Mouse (Mus musculus) B cell, adult 2 months (primary cell): Measurements from ENCODE around the gene Erg.
A peak's percentile ranks its signal among the peaks of the same experiment; 100 is the strongest.

Experiments
- DNase-seq, 2 experiments: peaks; one replicate each; pipeline ENCODE4 v3.0.0; 2022

The Erg gene

DNA sequence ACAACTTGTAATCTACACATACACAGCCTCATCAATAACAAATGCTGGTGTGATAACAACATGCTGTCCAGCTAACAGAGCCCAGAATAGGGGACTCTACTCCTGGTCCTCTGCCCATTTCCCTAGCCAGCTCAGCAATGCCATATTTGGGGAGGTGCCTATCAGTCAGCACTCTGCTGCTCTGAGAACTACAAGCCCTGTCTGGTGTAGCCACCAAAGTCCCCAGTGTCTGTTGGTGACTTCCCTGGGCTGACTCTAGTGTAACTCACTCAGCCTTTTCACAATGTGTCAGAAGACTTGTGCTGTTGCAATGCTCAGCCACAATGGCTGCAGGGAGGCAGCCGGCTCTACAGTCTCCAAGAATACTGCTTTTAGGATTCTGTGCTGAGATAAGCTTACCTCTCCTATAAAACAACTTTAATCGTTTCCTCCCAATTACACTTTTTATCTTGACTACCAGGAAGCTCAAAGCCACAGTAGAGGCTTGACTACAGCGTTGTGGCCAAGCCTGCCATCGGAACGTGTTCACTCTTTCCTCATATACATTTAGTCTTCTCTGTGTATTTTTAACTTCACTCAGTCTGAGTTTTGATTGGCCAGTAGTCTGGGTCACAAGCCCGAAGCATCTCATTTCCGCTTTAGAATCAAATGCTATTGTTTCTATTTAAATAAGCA is 201.0 kb downstream of the Erg start:
- DNase-seq, result peak in 1 of 2 experiments; percentile 19

- peak; percentile 39 to 45 for DNase-seq
Measured at GRCm38 (mm10) chr16:95384590-95385148, 201.7 kb downstream of the Erg start.

GRCm38 (mm10) chr16:95382251-95382650 is 204.1 kb downstream of the Erg start:
- no peak for DNase-seq

- no peak for DNase-seq
Measured at GRCm38 (mm10) chr16:95376834-95377233, 209.6 kb downstream of the Erg start.

- no peak for DNase-seq
Measured at GRCm38 (mm10) chr16:95376364-95376763, 210.0 kb downstream of the Erg start.

- no peak for DNase-seq
Measured at GRCm38 (mm10) chr16:95374646-95375045, 211.7 kb downstream of the Erg start.

DNA sequence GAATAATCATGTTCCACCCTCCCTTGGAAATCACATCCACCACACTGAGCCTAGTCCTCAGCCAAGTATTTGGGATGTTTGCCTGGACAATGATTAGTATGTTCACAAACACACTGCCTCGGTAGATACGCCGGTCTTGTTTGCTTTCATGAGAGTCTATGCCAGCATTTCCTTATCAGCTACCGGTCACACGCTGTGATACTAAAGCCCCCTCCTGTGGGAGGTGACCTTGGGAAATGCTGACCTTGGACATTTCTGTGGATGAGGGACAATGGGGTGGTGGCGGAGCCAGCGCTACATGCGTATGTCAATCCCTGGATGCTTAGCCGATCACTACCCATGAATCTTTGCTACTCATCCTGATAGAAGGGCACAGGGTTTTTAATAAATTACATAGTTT is 213.4 kb downstream of the Erg start:
- DNase-seq, result no peak

- DNase-seq, result no peak
Measured at GRCm38 (mm10) chr16:95371713-95372112, 214.7 kb downstream of the Erg start.

DNA sequence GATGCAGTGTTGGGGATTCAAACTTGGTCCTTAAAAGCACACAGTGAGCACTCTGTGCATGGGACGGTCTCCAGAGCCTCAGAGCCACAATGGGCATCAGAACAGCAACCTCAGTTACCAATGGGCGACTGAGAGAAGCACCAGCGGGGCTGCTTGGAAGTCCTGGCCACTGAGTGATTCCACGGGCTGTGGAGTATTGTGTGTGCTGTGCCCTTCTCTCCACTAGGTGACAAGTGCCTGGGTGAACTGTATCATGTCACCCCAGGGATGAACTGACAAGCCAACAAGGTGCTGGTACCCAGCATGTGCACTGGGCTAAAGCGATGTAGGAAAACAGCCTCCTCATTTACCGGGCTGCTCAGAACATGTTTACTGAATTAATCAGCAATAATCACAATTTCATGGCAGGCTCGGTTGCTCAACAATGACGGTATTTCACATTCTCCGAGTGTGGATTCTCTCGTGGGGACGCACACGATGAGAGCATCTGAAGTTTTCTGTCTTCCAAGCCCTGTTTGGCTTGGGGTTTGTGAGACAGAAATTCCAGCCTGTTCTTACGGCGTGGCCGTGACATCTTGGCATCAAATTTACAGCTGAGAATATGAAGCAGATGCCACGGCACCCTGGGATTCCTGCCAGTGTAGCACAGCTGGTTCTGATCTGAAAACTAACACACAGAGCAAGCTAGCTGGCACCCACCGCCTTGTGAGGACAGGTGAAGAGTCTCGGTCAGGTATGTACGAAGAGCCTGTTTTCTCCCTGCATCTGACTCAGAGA is 219.2 kb downstream of the Erg start:
- no peak for DNase-seq

DNA sequence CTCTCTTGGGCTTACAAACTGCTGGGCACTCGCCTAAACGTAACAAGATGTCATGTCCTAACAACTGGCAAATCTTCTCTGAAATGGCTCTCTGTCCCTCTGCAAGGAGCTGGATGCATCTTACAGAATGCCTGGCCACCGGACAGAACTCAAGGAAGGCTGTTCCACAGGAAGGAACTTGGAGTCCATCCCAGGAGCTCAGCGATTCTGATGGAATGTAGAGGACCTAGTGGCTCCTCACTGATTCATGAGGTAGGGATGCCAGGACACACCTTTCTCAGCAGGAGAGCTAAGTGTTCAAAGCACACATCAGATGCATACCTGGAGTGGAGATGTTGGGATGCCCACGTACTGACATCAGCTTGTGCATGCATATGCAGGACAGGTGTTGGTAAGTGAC is 221.2 kb downstream of the Erg start:
- DNase-seq, result no peak

GRCm38 (mm10) chr16:95363632-95364465 is 222.5 kb downstream of the Erg start:
- DNase-seq, result no peak

DNA sequence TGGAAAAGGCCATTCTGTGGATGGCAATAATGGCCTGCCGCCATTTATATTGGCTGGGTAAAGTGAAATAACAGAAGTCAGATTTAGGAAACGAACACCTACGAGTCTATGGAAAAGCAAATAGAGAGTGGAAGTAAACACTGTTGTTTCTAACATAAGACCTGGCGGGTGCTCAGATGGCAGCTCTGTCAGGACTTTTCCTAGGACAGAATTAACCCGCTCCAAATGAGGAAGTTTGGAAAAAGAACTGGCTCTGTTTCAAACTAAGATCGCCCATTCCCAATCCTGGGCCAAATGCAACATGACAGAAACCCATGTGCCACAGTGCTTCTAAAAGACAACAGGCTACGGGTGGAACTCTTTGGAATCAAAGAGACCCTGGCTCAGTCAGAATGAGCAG is 224.4 kb downstream of the Erg start:
- DNase-seq, result no peak

- peak in 1 of 2 experiments; percentile 8 for DNase-seq
Measured at GRCm38 (mm10) chr16:95360940-95361489, 225.4 kb downstream of the Erg start.

DNA sequence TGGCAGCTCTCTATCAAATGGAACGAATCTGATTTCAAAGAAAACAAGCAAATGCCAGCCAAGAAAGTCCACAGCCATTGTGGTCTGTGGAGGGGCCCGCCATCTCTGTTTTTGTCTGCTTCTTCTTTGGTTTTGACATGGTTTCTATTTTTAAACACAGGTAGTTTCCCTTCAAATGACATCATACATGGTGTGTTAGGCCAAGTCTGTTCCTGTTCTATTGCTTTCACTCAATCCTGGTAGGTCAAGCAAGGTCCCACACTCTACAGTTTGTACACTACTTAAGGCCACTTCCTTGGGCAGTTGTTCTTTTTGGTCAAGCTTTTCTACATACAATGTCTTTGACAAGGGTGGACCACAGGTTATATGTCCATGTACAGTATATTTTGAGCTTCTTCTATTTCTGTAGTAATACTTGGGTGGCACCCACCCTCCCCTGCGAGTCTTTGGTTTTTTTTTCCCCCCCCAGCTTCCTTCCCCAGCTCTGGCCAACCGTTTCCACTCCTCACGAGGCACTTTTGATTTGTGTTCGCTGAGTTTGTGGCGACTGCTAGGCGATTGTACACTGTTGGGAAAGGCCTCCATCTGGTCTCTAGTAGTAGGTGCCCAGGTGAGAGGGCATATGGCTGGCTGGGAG is 226.1 kb downstream of the Erg start:
- peak; percentile 61 to 65 for DNase-seq

DNA sequence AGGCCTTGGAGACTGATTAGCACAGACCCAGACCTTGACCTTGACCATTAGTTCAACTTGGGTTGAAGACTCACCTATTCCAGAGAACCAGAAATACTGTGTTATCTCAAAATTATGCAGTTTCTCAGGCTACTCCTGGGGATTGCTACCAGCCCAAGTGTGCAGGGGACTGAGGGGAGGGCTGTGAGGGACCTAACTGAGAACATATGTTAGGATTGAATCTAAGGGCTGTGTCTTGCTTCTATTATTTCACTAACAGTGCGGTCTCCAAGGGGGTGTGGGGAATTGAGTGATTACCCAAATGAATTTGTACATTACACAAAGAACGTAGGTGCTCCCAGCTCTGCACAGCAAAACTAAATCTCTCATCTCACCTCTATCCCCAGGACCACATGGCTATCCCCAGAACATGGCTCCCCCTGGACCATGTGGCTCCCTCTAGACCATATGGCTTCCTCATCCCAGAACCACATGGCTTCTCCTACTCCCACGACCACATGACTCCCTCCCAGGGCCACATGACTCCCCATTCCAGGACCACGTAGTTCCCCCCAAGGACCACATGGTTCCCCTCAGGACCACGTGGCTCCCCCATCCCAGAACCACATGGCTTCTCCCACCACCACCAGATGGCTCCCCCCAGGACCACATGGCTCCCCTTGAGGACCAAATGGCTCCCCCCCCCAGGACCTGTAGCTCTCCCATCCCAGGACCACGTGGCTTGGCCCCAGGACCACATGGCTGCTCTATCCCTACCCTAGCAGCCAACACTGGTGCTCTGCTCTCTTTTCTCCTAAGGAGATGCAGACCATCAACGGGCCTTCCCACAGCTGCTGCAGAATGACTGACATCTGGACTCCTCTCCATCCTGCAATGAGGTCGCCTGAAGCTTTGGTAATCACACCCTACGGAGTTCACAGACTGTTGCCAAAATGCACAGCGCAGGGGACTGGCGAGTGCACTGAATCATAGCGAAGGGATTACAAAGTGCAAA is 229.1 kb downstream of the Erg start:
- DNase-seq, result no peak

- no peak for DNase-seq
Measured at GRCm38 (mm10) chr16:95353838-95354237, 232.6 kb downstream of the Erg start.

DNA sequence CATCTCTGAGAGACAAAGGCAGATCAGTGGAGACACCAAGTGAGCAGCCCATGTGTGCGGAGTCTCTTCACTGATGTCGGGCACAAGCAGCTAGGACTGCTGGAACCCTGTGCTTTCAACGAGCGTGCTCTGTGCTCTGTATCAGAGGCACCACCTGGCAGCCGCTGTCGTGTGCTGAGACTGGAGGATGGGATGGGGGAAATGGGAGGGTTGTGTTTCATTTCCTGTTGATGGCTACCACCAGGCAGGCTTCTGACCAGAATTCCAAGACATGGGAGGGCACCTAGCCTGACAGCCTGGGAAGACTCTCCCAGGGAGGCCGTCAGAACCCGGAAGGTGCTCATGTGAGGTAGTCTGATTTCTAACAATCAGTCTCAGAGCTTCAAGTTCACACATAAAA is 234.1 kb downstream of the Erg start:
- no peak for DNase-seq

DNA sequence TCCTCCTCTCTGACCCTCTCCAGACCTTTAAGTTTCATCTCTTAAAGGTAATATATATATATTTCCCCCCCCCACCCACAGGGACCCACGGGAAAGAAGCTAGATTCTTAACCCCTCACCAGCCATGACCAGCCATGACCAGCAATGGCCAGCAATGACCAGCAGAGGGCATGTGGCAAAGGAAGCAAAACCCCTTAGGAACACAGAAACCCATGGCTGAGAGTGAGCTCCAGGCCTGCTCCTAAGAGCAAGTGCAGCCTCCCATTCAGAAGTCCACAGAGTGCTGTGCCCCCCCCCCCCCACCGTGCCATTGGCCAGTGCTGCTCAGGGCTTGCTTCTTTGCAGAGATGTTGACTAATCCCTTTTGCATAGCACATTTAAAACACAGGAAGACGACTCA is 235.9 kb downstream of the Erg start:
- peak; percentile 54 to 55 for DNase-seq

DNA sequence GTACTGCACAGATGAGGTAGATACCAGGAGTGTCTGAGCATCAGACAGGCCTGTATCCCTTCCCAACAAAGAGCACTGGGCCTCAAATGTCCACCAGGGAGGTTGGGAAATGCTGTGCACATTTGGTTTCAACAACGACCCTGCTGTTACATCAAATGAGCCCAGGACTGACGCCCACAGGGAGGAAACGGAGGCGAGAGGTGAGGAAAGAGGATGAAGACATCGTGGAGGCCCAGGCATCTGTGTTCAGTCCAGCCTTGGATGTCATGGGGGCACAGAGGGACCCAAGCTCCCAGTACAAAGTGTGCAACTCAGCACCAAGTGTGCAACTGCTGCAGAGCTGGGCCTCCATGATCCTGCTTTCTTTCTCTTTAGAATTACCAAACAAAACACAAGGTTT is 236.6 kb downstream of the Erg start:
- DNase-seq, result no peak

GRCm38 (mm10) chr16:95349344-95349743 is 237.0 kb downstream of the Erg start:
- no peak for DNase-seq

GRCm38 (mm10) chr16:95348555-95348954 is 237.8 kb downstream of the Erg start:
- DNase-seq, result no peak
